Mouse (Mus musculus) T-helper 2 cell (primary cell): ENCODE measurements around the gene Bmp6.

Source experiments
- in situ Hi-C: fragments of 300-600 bp; cut with MboI, MseI; formaldehyde crosslinking; loops from one replicate; pipeline ENCODE4 v1.15.1; 2025; ENCODE audit warnings: high pct_unique_total_duplicates

Bmp6 gene

GRCm38 (mm10) chr13:38353420-38354255, 8.7 kb downstream of the Bmp6 start:
- in situ Hi-C loops: no loop called here

- in situ Hi-C loops: no loop called here
Measured at GRCm38 (mm10) chr13:38354284-38354683, 9.4 kb downstream of the Bmp6 start.

GRCm38 (mm10) chr13:38359045-38359444, 14.1 kb downstream of the Bmp6 start:
- in situ Hi-C loops: no loop called here

DNA sequence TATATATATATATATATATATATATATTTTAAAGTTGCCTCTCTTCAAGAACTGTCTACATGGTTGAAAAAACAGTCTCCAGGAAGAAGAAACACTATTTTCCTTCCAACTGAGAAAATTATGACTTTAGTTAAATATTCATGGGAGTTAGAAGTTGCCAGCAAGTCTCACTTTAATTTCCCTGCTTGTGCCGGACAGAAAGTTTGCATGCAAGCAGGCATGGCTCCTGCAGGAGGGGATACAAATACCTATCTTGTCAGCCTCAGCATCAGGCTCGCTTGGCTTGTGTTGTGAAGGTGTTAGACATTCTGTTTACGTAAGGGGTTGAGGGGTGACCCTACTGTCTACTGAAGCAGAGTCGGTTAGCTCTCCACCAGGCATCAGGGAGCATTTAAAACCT, 17.8 kb downstream of the Bmp6 start:
- in situ Hi-C loops: loop anchor here (10.0 kb wide), 1 partner anchor 252 kb away; no protein-coding TSS in a partner anchor

GRCm38 (mm10) chr13:38363869-38364268, 19.0 kb downstream of the Bmp6 start:
- in situ Hi-C loops: loop anchor here (10.0 kb wide), 1 partner anchor 251 kb away; no protein-coding TSS in a partner anchor

DNA sequence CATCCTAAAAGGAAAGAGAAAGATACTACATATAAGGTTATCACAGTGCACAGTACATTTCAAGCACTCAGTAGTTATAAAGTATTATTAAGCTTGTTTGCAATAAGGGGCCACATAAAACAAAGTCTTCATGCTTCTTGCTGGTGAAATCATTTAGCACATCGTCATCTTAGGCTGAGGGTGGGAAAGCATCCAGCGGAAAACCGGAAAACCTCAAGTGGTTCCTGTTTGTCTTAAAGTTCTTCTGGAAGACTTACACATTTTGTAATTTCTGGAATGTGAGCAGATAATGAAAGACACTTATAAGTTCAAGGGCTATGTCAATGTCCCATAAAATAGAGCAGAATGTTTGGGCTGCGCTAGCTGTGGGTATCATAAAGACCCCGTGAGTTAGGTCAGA, 24.7 kb downstream of the Bmp6 start:
- in situ Hi-C loops: loop anchor here (10.0 kb wide), 1 partner anchor 245 kb away; no protein-coding TSS in a partner anchor

GRCm38 (mm10) chr13:38376071-38376470, 31.2 kb downstream of the Bmp6 start:
- in situ Hi-C loops: no loop called here

DNA sequence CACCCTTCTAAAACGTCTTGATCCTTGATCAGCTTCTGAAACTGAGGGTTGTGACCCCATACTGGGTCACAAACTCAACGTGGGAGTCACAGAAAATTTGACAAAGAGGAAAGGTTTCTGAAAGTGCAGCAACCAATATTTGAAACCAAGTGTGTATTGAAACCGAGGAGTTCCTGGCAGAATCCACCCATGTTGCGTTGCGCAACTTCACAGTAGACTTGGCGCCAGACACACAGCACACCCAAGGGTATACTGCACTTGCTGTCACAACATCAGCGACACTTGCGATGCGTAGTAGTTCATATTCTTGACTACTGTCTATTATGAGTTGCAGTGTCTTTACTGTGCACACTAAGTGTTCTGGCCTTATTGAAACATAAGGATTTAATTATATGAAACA, 32.4 kb downstream of the Bmp6 start:
- in situ Hi-C loops: no loop called here

- in situ Hi-C loops: no loop called here
Measured at GRCm38 (mm10) chr13:38379806-38380205, 34.9 kb downstream of the Bmp6 start.

DNA sequence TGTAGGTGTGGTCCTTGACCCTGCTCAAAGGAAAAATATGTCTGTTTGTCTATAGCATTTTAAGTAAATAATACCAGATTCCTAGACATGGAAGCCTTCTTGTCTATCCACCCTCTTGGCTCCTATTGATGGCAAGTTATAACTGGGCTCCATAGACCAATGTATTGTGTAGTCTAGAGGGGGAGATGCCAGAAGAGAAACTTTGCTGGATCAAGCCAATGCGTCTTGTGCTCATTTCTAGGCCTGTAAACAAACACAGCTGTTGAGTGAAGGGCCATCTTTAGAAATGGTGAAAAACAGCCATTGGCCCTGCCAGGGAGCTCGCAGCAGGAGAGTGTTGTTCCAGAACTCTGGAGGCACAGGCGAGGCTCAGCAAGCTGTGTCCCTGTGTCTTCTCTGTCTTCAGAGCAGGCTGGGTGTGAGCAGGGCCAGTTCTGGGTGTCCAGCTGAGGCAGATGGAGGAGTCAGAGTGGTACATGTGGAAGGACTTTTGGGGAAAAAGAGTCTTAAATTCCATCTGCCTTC, 41.2 kb downstream of the Bmp6 start:
- in situ Hi-C loops: no loop called here

GRCm38 (mm10) chr13:38387453-38388040, 42.6 kb downstream of the Bmp6 start:
- in situ Hi-C loops: no loop called here

- in situ Hi-C loops: no loop called here
Measured at GRCm38 (mm10) chr13:38393444-38393843, 48.5 kb downstream of the Bmp6 start.

DNA sequence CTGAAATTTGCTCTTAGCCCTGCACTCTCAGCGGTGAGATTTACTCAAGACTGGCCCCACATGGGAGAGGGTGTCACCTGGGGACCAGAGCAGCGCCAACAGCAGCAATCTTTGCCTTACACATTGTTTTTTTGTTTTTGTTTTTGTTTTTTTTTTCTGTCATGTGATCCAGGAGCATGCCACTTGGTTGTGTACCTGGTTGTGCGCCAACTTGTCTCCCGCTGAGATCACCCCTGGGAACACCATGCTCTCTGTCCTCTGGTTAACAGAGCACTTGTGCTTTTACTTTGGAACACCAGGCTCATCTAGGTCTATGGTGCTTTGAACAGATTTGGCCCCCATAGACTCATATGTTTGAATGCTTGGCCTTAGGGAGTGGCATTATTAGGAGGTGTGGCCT, 50.1 kb downstream of the Bmp6 start:
- in situ Hi-C loops: no loop called here

- in situ Hi-C loops: no loop called here
Measured at GRCm38 (mm10) chr13:38397007-38397545, 52.2 kb downstream of the Bmp6 start.

GRCm38 (mm10) chr13:38398658-38399057, 53.8 kb downstream of the Bmp6 start:
- in situ Hi-C loops: no loop called here

DNA sequence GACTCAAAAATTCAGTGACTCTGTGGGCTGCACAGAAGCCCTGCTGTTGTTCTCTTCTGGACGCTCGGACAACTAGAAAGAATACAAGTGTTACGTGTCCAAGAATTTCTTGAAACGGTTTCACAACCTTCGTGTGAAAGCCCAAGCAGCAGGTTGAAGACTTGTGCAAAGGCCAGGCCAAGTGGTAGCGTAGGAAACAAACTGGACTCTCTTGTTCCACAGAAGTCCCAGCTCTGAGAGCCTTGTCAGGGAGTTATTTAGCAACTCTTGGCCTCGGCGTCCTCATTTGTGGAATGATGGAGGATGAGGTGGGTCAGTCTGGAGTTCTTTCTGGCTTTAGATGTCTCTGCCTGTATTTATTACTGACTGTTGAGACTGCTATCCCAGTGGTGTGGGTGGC, 55.8 kb downstream of the Bmp6 start:
- in situ Hi-C loops: no loop called here

DNA sequence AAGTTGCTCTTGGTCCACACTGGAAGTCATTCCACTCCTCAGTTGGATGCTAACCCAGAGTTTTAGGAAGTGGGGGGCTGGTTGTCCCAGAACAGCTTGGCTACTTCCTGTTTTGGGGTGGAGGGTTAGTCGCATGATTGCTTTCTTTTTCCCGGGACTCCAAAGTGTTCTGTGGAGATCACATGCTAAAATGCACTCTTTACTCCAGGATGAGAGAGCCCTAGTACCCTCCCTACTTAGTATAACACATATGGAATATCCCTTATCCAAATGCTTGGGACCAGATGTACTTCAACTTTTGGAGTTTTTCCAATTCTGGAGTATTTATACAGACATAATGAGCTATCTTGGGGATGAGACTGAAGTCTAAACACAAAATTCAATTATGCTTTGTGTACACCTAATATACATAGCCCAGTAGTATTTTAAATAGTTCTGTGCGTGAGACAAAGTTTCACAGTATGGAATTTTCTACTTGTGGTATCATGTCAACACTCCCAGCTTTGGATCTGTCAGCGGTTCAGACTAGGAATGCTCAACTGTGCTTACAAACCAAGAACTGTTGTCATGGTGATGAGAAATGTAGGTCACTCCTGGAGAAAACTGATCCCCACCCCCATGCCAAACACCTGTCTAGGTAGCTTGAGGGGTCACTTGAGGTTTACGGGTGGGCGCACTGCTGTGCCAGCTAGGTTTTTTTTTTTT, 62.9 kb downstream of the Bmp6 start:
- in situ Hi-C loops: no loop called here

DNA sequence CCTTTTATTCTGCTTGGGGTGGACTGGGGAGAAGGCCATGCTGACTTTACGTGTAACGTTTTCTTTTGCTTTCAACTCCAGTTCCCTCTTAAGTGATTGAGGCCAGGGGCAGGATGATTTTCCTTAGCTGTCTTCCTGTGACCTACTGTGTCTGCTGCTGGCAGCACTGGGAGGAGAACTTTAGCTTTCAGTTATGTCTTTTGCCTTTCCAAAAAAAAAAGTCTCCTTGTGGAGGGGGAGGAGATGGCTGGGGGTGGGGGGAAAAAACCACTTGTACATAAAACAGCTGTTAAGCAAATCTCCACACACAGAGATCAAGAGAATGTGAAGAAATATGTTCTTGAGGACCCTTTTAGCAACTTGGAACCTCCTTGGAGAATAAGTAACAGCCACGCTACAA, 63.7 kb downstream of the Bmp6 start:
- in situ Hi-C loops: no loop called here

GRCm38 (mm10) chr13:38410322-38410865, 65.5 kb downstream of the Bmp6 start:
- in situ Hi-C loops: no loop called here

- in situ Hi-C loops: no loop called here
Measured at GRCm38 (mm10) chr13:38419781-38420180, 74.9 kb downstream of the Bmp6 start.

GRCm38 (mm10) chr13:38422491-38422890, 77.6 kb downstream of the Bmp6 start:
- in situ Hi-C loops: no loop called here

GRCm38 (mm10) chr13:38425294-38425693, 80.4 kb downstream of the Bmp6 start:
- in situ Hi-C loops: no loop called here
